Mouse (Mus musculus) cortical plate, adult 2 months (tissue): Measurements from ENCODE around the gene Cenpf. TPM values are rescaled to one million over a fixed set of nuclear protein-coding genes. Genes with fewer than 3 reads are reported as not detected.
A peak's percentile ranks its signal among the peaks of the same experiment; 100 is the strongest.

ENCODE experiments used
- H3K27ac ChIP-seq: fragments of 200-500 bp; 2 replicates; pipeline ENCODE4 v1.5.1; 2012; ENCODE audit warnings: low read length, control low read depth, inconsistent platforms; ENCODE audit not compliant: insufficient read depth
- H3K4me1 ChIP-seq: fragments of 200-500 bp; 2 replicates; pipeline ENCODE4 v1.6.1; 2011; ENCODE audit warnings: low read length; ENCODE audit not compliant: control insufficient read depth, insufficient read depth
- H3K4me3 ChIP-seq: fragments of 200-500 bp; 2 replicates; pipeline ENCODE4 v1.5.1; 2011; ENCODE audit warnings: mild to moderate bottlenecking, low read length, control low read depth; ENCODE audit not compliant: insufficient read depth
- CTCF ChIP-seq: fragments of 200-500 bp; IDR thresholded peaks from 2 replicates; pipeline ENCODE4 v1.5.1; 2011; ENCODE audit warnings: mild to moderate bottlenecking, control low read depth, low read length; ENCODE audit not compliant: insufficient read depth; ENCODE audit errors: extremely low read depth
- POLR2A ChIP-seq: fragments of 200-500 bp; IDR thresholded peaks from 2 replicates; pipeline ENCODE4 v1.6.1; 2011; ENCODE audit warnings: mild to moderate bottlenecking, low read length, control low read depth; ENCODE audit not compliant: insufficient read depth; ENCODE audit errors: extremely low read depth
- polyA plus RNA-seq: library from polyadenylated mRNA; depleted of rRNA; stranded (reverse); fragments of >200 nt; gene quantifications from 2 replicates; pipeline ENCODE4 v1.2.3, GENCODE M21; 2012; rRNA removed

Cenpf gene
- polyA plus RNA-seq = 0.15 and 0.23 TPM in 2 replicates

- Histone ChIP-seq H3K4me3 (peak within 1 kb of the TSS; percentile 40), H3K27ac (no peak within 1 kb of the TSS), H3K4me1 (no peaks in the 10 kb centered on the region)
- no peak for TF ChIP-seq CTCF
- peak; percentile 26; the same call in 1 of the 2 replicates for TF ChIP-seq POLR2A
Measured at GRCm38 (mm10) chr1:189687654-189688387, at the start of gene Cenpf. Gene Cenpf, minus strand, starts transcription at chr1:189688086.

DNA sequence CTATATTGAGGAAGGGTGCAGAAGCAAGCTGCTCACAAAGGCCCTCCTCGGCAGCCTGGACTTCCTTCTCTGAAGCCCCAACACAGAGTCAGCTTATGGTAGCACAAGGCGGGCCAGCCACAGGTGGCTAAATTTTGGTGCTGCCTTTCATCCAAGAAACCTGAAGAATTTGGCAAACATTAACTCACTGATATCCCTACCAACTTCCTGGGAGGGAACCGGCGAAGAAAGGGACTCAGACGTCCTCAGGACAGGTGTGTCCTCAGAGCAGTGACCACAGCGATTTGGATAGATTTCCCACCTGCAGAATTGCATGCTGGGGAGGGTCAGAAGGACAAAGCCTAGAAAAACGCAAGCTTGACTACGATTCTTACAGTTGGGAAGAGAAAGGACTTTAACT lies 44.3 kb upstream of the Cenpf start:
- no peak overlapping the region for H3K27ac ChIP-seq
- no peaks in the 10 kb centered on the region for H3K4me1 ChIP-seq
- no peak overlapping the region for H3K4me3 ChIP-seq
- TF ChIP-seq POLR2A = no peak
- no peak for TF ChIP-seq CTCF

GRCm38 (mm10) chr1:189731697-189732096 lies 43.8 kb upstream of the Cenpf start:
- TF ChIP-seq CTCF (no peak), POLR2A (no peak)
- no peaks in the 10 kb centered on the region for H3K4me1 ChIP-seq
- H3K27ac ChIP-seq = no peak overlapping the region
- no peak overlapping the region for H3K4me3 ChIP-seq

DNA sequence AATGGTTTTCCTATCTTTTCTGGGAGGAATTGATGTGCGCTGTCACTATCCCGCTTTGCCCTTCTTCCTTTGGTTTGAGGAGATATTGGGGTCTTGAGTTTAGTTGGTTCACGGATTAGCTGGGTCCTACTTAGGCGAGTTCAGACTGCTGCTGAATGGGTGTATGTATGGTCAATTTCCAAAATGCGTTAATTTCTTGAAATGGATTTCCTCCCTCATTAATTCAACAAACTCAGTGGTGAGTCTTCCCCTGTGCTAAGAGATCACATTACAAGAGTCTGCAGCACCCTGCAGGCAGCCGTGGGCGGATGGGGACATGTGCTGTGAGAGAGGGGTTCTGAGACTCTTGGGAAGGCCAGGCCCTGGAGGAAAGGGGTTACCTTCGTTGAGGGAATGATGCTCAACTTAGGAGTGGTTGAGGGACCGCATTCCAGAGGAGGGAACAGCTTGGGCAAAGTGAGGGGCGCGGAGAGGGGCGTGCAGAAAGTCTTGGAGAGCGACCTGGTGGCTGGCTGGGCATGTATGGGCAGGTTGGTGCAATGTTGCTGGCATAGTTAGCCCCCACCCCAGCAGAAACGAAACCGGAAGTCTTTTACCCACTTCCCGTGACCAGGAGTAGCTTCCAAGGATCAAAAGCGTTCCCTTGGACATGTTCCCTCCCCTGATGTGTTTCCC lies 41.4 kb upstream of the Cenpf start:
- peak overlapping the region; percentile 18 for H3K4me3 ChIP-seq

DNA sequence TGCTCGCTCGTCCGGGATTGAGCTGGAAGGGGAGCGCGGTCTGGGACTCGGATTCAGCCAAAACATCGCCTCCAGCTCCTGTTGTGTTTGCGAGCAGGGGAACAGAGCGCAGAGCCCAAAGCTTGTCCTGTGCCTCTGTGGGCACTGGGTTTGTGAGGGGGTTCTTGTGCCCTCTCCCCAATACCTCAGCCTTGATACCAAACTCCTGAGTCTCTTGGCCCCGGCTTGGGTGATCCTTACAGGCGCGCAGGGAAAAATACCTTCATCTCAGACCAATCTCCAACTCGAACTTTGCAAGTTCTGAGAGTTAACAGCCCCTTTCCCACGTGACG lies 40.9 kb upstream of the Cenpf start:
- Histone ChIP-seq H3K27ac (no peak overlapping the region), H3K4me3 (peak overlapping the region; percentile 20), H3K4me1 (no peaks in the 10 kb centered on the region)
- TF ChIP-seq POLR2A = no peak
- no peak for TF ChIP-seq CTCF

More for the DNA sequence above, 41.4 kb upstream of the Cenpf start:
- H3K4me1 ChIP-seq = no peaks in the 10 kb centered on the region
- no peak overlapping the region for H3K27ac ChIP-seq
- TF ChIP-seq CTCF = no peak

DNA sequence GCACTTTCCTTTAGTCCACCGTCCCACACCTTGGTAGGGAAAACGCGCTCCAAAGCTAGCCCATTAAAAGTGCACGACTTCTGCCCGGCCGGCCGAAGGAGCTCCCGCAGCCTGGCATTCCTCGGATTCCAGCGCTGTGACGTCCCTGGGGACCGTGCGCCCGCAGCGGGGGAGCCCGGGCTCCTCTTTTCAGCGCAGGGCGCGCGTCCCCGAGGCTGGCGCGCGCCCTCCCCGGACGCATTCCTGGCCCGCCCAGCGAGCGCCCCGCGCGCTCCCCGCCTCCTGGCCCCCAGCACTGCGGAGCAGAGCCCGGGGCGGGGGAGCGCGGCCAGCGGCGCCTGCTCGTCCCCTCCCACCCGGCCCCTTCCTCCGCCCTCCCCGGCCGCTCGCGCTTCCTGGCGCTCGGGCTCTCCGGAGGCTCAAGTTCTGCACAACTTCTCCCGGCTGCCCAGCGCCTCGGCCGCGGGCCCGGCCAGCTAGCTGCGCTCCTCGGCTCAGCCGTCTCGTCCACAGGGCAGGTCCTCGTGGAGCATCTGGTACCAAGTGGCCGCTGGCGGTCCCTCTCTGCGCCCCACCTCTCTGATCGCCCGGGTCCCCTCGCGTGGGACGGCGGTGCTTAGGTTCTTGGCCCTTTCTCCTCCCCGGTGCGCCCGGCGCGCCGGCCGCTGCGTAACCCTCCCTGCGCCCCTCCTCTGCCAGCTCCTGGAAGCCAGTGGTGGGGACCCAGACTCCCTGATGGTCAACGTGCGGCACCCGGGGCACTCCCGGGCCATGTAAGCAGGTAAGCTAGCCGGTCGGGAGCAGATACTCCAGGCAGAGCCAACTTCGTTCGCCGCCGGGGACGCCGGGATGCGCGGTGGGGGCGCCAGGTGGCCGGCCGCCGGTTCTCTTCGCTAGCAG lies 40.2 kb upstream of the Cenpf start, which contains the start of gene Ptpn14:
Gene Ptpn14, plus strand, starts transcription at position 385 of the 900 bp plus-strand sequence.
- Histone ChIP-seq H3K4me1 (no peaks in the 10 kb centered on the region), H3K4me3 (peak within 1 kb of the TSS; percentile 20), H3K27ac (peak within 1 kb of the TSS; percentile 43)
- no peak for TF ChIP-seq POLR2A
- no peak for TF ChIP-seq CTCF

GRCm38 (mm10) chr1:189727346-189727883 lies 39.5 kb upstream of the Cenpf start:
- TF ChIP-seq POLR2A (no peak), CTCF (no peak)
- Histone ChIP-seq H3K4me1 (no peaks in the 10 kb centered on the region), H3K27ac (peak overlapping the region; percentile 24), H3K4me3 (peak overlapping the region; percentile 20)

- TF ChIP-seq CTCF (no peak), POLR2A (no peak)
- Histone ChIP-seq H3K27ac (no peak overlapping the region), H3K4me1 (no peaks in the 10 kb centered on the region), H3K4me3 (no peak overlapping the region)
Measured at GRCm38 (mm10) chr1:189726121-189726520, 38.2 kb upstream of the Cenpf start.

GRCm38 (mm10) chr1:189718600-189718999 lies 30.7 kb upstream of the Cenpf start:
- no peaks in the 10 kb centered on the region for H3K4me1 ChIP-seq
- no peak overlapping the region for H3K4me3 ChIP-seq
- no peak overlapping the region for H3K27ac ChIP-seq
- TF ChIP-seq POLR2A (no peak), CTCF (no peak)
